Mouse (Mus musculus) CH12.LX (cell line): ENCODE results near the gene Mgat5. TPM values are rescaled to one million over a fixed set of nuclear protein-coding genes. Genes with fewer than 3 reads are reported as not detected.

ENCODE experiments used
- DNase-seq: peaks from one replicate; pipeline ENCODE4 v3.0.0-alpha.2; 2013; ENCODE audit errors: extremely low read depth
- H3K27ac ChIP-seq: 2 replicates; pipeline ENCODE4 v1.5.1; 2012; ENCODE audit warnings: low read depth, mild to moderate bottlenecking, control low read depth, moderate library complexity; ENCODE audit not compliant: insufficient read depth
- H3K27me3 ChIP-seq: replicated peaks from 2 replicates; pipeline ENCODE3; 2012; ENCODE audit warnings: inconsistent platforms
- H3K36me3 ChIP-seq, 2 experiments: replicated peaks in 1 of 2; 2 replicates each; pipeline versions ENCODE3 to v1.6.1; 2012; ENCODE audit warnings: inconsistent platforms in 1 of 2, low read length in 1 of 2, mild to moderate bottlenecking in 1 of 2, mixed read lengths in 1 of 2, moderate library complexity in 1 of 2; ENCODE audit not compliant: control insufficient read depth in 1 of 2, insufficient read depth in 1 of 2
- H3K4me1 ChIP-seq, 2 experiments: 2 replicates each; pipeline ENCODE4 v1.6.1; 2012; ENCODE audit warnings: inconsistent platforms in 1 of 2, moderate library complexity in 1 of 2; ENCODE audit not compliant: insufficient read depth in 2 of 2, control insufficient read depth in 1 of 2
- H3K4me2 ChIP-seq: 2 replicates; pipeline ENCODE4 v1.6.1; 2012; ENCODE audit warnings: low read depth, mild to moderate bottlenecking, control low read depth; ENCODE audit not compliant: poor library complexity, insufficient read depth, severe bottlenecking
- H3K4me3 ChIP-seq, 3 experiments: fragments of 150-350 bp in 1 of 3; sonication (generic) in 1 of 3; replicated peaks in 1 of 3; 2 replicates each; pipeline versions ENCODE3 to v1.5.1; 2011 to 2012; ENCODE audit warnings: low read depth in 2 of 3, low read length in 2 of 3, mild to moderate bottlenecking in 2 of 3, moderate library complexity in 2 of 3, control low read depth in 1 of 3, improper control_type of control experiment in 1 of 3, inconsistent platforms in 1 of 3, mixed read lengths in 1 of 3; ENCODE audit not compliant: poor library complexity in 1 of 3
- H3K79me2 ChIP-seq: replicated peaks from 2 replicates; pipeline ENCODE4 v1.6.1; 2012; ENCODE audit warnings: mild to moderate bottlenecking, moderate library complexity; ENCODE audit not compliant: control insufficient read depth, poor library complexity, insufficient read depth, severe bottlenecking; ENCODE audit errors: extremely low read depth
- H3K9ac ChIP-seq: 2 replicates; pipeline ENCODE4 v1.6.1; 2012; ENCODE audit warnings: low read depth, mild to moderate bottlenecking, control low read depth, moderate library complexity; ENCODE audit not compliant: insufficient read depth
- H3K9me3 ChIP-seq: replicated peaks from 2 replicates; pipeline ENCODE3; 2012; ENCODE audit warnings: low read length, inconsistent platforms, mixed read lengths
- BHLHE40 ChIP-seq: IDR thresholded peaks from 2 replicates; pipeline ENCODE4 v1.6.1; 2011; ENCODE audit warnings: mild to moderate bottlenecking, low read depth, low read length, improper control_type of control experiment
- CHD1 ChIP-seq: IDR thresholded peaks from 2 replicates; pipeline ENCODE4 v1.6.1; 2012; ENCODE audit warnings: low read depth, low read length, improper control_type of control experiment, inconsistent platforms
- CHD2 ChIP-seq: IDR thresholded peaks from 2 replicates; pipeline ENCODE4 v1.6.1; 2011; ENCODE audit warnings: low read length, improper control_type of control experiment
- CTCF ChIP-seq, 2 experiments: IDR thresholded peaks in 1 of 2; conservative IDR thresholded peaks in 1 of 2; 2 replicates each; pipeline ENCODE4 v1.5.1; 2011 to 2012; ENCODE audit warnings: low read depth in 2 of 2, low read length in 2 of 2, improper control_type of control experiment in 1 of 2, inconsistent platforms in 1 of 2, mild to moderate bottlenecking in 1 of 2, moderate library complexity in 1 of 2
- E2F4 ChIP-seq: IDR thresholded peaks from 2 replicates; pipeline ENCODE4 v1.6.1; 2011; ENCODE audit warnings: low read depth, low read length, improper control_type of control experiment; ENCODE audit not compliant: insufficient replicate concordance
- ELF1 ChIP-seq: IDR thresholded peaks from 2 replicates; pipeline ENCODE4 v1.6.1; 2014; ENCODE audit warnings: low read depth, mild to moderate bottlenecking, inconsistent platforms, low read length, improper control_type of control experiment
- EP300 ChIP-seq: IDR thresholded peaks from 2 replicates; pipeline ENCODE4 v1.6.1; 2011; ENCODE audit warnings: low read length, improper control_type of control experiment
- GABPA ChIP-seq: IDR thresholded peaks from 2 replicates; pipeline ENCODE4 v1.6.1; 2012; ENCODE audit warnings: low read depth, low read length, improper control_type of control experiment, inconsistent platforms; ENCODE audit not compliant: insufficient replicate concordance
- HCFC1 ChIP-seq: IDR thresholded peaks from 2 replicates; pipeline ENCODE4 v1.6.1; 2012; ENCODE audit warnings: low read depth, mild to moderate bottlenecking, inconsistent platforms, low read length, improper control_type of control experiment
- IRF4 ChIP-seq: IDR thresholded peaks from 2 replicates; pipeline ENCODE4 v1.6.1; 2014; ENCODE audit warnings: low read depth, mild to moderate bottlenecking, inconsistent platforms, low read length, improper control_type of control experiment
- JUND ChIP-seq: conservative IDR thresholded peaks from 2 replicates; pipeline ENCODE4 v1.6.1; 2011; ENCODE audit warnings: low read depth, low read length, improper control_type of control experiment
- KAT2A ChIP-seq: IDR thresholded peaks from 2 replicates; pipeline ENCODE4 v1.6.1; 2012; ENCODE audit warnings: low read length, improper control_type of control experiment, inconsistent platforms; ENCODE audit not compliant: insufficient replicate concordance
- MAFK ChIP-seq: IDR thresholded peaks from 2 replicates; pipeline ENCODE4 v1.6.1; 2011; ENCODE audit warnings: low read length, improper control_type of control experiment; ENCODE audit not compliant: insufficient replicate concordance
- MAX ChIP-seq: IDR thresholded peaks from 2 replicates; pipeline ENCODE4 v1.6.1; 2011; ENCODE audit warnings: low read length, improper control_type of control experiment
- MEF2A ChIP-seq: IDR thresholded peaks from 2 replicates; pipeline ENCODE4 v1.6.1; 2014; ENCODE audit warnings: low read depth, mild to moderate bottlenecking, inconsistent platforms, low read length, improper control_type of control experiment, borderline replicate concordance
- MXI1 ChIP-seq: IDR thresholded peaks from 2 replicates; pipeline ENCODE4 v1.6.1; 2011; ENCODE audit warnings: mild to moderate bottlenecking, low read depth, low read length, improper control_type of control experiment
- MYC ChIP-seq: IDR thresholded peaks from 2 replicates; pipeline ENCODE4 v1.6.1; 2011; ENCODE audit warnings: low read depth, mild to moderate bottlenecking, improper control_type of control experiment, low read length
- NELFE ChIP-seq: IDR thresholded peaks from 2 replicates; pipeline ENCODE4 v1.6.1; 2011; ENCODE audit warnings: low read depth, low read length, improper control_type of control experiment
- NRF1 ChIP-seq: IDR thresholded peaks from 2 replicates; pipeline ENCODE4 v1.6.1; 2014; ENCODE audit warnings: low read depth, mild to moderate bottlenecking, inconsistent platforms, low read length, improper control_type of control experiment, moderate library complexity
- POLR2A ChIP-seq: IDR thresholded peaks from 2 replicates; pipeline ENCODE4 v1.6.1; 2011; ENCODE audit warnings: low read depth, mild to moderate bottlenecking, improper control_type of control experiment, low read length
- RAD21 ChIP-seq: IDR thresholded peaks from 2 replicates; pipeline ENCODE4 v1.6.1; 2011; ENCODE audit warnings: low read depth, mild to moderate bottlenecking, low read length, improper control_type of control experiment, moderate library complexity
- TBP ChIP-seq: conservative IDR thresholded peaks from 2 replicates; pipeline ENCODE4 v1.6.1; 2011; ENCODE audit warnings: low read depth, low read length, improper control_type of control experiment
- TCF12 ChIP-seq: IDR thresholded peaks from 2 replicates; pipeline ENCODE4 v1.6.1; 2014; ENCODE audit warnings: low read depth, mild to moderate bottlenecking, inconsistent platforms, low read length, improper control_type of control experiment
- UBTF ChIP-seq: IDR thresholded peaks from 2 replicates; pipeline ENCODE4 v1.6.1; 2012; ENCODE audit warnings: low read depth, mild to moderate bottlenecking, inconsistent platforms, low read length, improper control_type of control experiment, moderate library complexity
- USF1 ChIP-seq: IDR thresholded peaks from 2 replicates; pipeline ENCODE4 v1.6.1; 2014; ENCODE audit warnings: low read depth, mild to moderate bottlenecking, inconsistent platforms, low read length, improper control_type of control experiment
- USF2 ChIP-seq: conservative IDR thresholded peaks from 2 replicates; pipeline ENCODE4 v1.6.1; 2011; ENCODE audit warnings: low read depth, low read length, improper control_type of control experiment
- ZC3H11A ChIP-seq: IDR thresholded peaks from 2 replicates; pipeline ENCODE4 v1.6.1; 2012; ENCODE audit warnings: low read depth, mild to moderate bottlenecking, inconsistent platforms, low read length, improper control_type of control experiment
- dilution Hi-C: fragments of 300-500 bp; cut with MboI; formaldehyde crosslinking; loops from 2 replicates; pipeline ENCODE4 v1.14.3; 2020; ENCODE audit warnings: low sequenced_read_pairs; ENCODE audit not compliant: extremely low pct_unique_long_range_greater_than_20kb, extremely low pct_ligation_motif_present
- in situ Hi-C: fragments of 300-500 bp; cut with MboI; formaldehyde crosslinking; loops from 3 replicates; pipeline ENCODE4 v1.14.3; 2019; ENCODE audit warnings: low sequenced_read_pairs, low pct_ligation_motif_present, low pct_unique_long_range_greater_than_20kb, mixed read lengths
- polyA plus RNA-seq: library from polyadenylated mRNA; unstranded; fragments of >175 nt; gene quantifications from 2 replicates; pipeline ENCODE4 v1.2.1, GENCODE M21; 2012; ENCODE audit warnings: low read depth; ENCODE audit not compliant: insufficient read length
- total RNA-seq, 2 experiments: library from RNA; depleted of rRNA; stranded (reverse); fragments of 300-350 nt in 1 of 2; fragments of >200 nt in 1 of 2; gene quantifications; 2 replicates each; pipeline ENCODE4 v1.2.3; 2012 to 2014

The Mgat5 gene
- total and polyA plus RNA-seq, 3 experiments, result 5.9 to 8.8 (median 6.6) TPM

DNA sequence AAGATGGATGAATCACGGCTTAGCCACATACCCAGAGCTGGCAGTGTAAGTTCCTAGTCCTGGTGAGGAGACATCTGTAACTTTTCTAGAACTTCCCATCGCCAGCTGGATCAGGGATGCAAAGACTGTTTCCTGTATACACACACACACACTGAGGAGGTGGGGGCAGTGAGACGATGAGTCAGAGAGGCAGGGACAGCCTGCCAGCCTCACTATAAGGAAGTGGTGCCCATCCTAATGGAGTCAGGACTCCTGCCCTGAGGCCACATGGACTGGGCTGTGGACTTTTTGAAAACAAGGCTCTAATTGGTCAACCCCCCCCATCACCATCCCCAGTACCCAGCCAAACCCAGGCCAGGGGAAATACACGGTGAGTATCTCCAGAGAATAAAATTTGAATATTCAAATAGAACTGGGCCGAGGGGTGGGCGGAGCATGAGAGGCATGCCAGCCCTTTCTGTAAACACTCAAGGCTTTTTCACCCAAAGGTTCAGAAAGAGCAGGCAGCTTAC, 220.3 kb downstream of the Mgat5 start (continued):
- peak; percentile 68; the same call in 1 of the 2 replicates for TF ChIP-seq TCF12

DNA sequence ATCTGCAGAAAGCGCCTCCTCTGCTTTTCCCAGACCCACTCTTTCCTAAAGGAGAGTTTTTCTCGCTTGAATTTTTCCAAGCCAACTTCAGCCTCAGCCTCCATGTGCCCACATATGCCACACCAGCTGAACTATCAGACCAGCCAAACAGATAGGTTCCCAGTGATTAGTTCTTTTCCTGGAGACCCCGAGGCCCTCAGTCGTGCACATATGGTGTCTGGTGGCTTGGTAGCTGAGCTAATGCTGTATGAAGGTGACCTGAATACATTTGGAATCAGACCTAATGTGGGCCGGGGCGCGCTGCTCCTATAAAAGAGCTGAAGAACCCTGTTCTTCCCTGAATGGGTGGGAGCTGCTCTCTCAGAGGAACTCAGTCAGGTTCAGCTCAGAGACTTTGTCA, 225.5 kb downstream of the Mgat5 start:
- no peaks in the 10 kb centered on the region for H3K79me2 ChIP-seq
- no peak for DNase-seq
- H3K27me3 ChIP-seq, result no peaks in the 10 kb centered on the region
- no peak overlapping the region for H3K4me3 ChIP-seq
- no peak overlapping the region for H3K27ac ChIP-seq
- no peak overlapping the region for H3K9ac ChIP-seq
- peaks cover 0 to 21% of the 10 kb centered on the region in 2 experiments for H3K36me3 ChIP-seq
- in situ Hi-C loops (no loop called here), dilution Hi-C loops (no loop called here)
- TF ChIP-seq MYC (no peak), ZC3H11A (no peak), BHLHE40 (no peak), MAX (no peak), KAT2A (no peak), HCFC1 (no peak), ELF1 (no peak), RAD21 (no peak), GABPA (no peak), UBTF (no peak), JUND (no peak), TBP (no peak), E2F4 (no peak), CHD2 (no peak), NELFE (no peak), CTCF (conservative IDR thresholded peaks at IDR 0.05 in 1 of 2, IDR thresholded peaks at IDR 0.05 in 1 of 2; ENCODE audit: low read depth in 2 of 2, low read length in 2 of 2) (no peak), MXI1 (no peak), IRF4 (no peak)
- H3K9me3 ChIP-seq, result no peaks in the 10 kb centered on the region
- H3K4me1 ChIP-seq, result peaks cover 13 to 42% of the 10 kb centered on the region in 2 experiments
- no peak overlapping the region for H3K4me2 ChIP-seq

DNA sequence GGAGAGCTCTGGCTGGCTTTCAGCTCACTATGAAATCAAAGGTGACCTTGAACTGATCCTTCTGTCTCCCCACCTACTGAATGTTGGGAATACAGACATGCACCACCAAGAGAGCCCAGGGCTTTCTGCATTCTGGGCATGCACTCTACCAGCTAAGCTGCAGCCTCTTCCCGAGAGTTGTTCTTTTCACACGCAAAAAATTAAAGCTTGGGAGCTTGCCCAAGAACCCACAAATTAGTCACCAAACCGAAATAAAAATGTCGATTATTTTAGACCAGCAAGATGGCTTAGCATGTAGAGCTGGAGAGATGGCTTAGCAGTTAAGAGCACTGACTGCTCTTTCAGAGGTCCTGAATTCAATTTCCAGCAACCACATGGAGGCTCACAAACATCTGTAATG, 230.0 kb downstream of the Mgat5 start:
- Histone ChIP-seq H3K27me3 (no peaks in the 10 kb centered on the region), H3K27ac (no peak overlapping the region), H3K79me2 (no peaks in the 10 kb centered on the region), H3K4me2 (no peak overlapping the region), H3K9ac (no peak overlapping the region), H3K36me3 (peaks cover 0 to 32% of the 10 kb centered on the region in 2 experiments), H3K4me3 (no peak overlapping the region), H3K9me3 (no peaks in the 10 kb centered on the region), H3K4me1 (peaks cover 10 to 38% of the 10 kb centered on the region in 2 experiments)
- DNase-seq, result no peak
- in situ Hi-C loops (no loop called here), dilution Hi-C loops (no loop called here)
- TF ChIP-seq POLR2A (no peak), HCFC1 (no peak), USF2 (no peak), MAFK (no peak), GABPA (no peak), EP300 (no peak), MXI1 (no peak), TCF12 (no peak), TBP (no peak), UBTF (no peak), NRF1 (no peak), MEF2A (no peak), USF1 (no peak), CHD1 (no peak), CTCF (conservative IDR thresholded peaks at IDR 0.05 in 1 of 2, IDR thresholded peaks at IDR 0.05 in 1 of 2; ENCODE audit: low read depth in 2 of 2, low read length in 2 of 2) (no peak), IRF4 (no peak), RAD21 (no peak)
